Mouse (Mus musculus): ENCODE measurements around the gene Mfrp. TPM values are rescaled to one million over a fixed set of nuclear protein-coding genes. Genes with fewer than 3 reads are reported as not detected.

Gene Mfrp
- polyA plus RNA-seq (2017; shearing (Covaris generic)), result under 1 TPM in 1 of 2 experiments, not detected in 1; 0.86 TPM

DNA sequence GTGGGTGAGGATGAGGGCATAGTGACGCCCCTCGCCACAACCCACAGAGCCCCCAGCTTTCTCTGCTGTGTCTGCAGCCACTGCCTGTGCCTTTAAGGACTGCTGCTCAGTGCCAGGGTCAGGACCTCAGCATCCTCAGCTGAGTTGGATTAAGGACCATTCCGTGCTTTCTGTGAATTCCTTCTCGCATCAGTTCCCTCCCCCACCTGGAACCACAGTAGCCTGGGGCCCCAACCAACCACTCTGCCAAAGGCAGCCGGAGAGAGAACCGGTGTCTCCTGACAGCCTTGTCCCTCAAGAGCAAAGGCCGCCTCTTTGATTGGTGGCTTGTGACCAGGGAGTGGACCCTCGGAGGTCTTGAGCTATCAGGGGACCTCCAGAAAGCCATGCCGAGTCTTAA is at the start of gene Mfrp:
Gene Mfrp (plus strand): TSS at position 240 of the 400 bp plus-strand sequence.

DNA sequence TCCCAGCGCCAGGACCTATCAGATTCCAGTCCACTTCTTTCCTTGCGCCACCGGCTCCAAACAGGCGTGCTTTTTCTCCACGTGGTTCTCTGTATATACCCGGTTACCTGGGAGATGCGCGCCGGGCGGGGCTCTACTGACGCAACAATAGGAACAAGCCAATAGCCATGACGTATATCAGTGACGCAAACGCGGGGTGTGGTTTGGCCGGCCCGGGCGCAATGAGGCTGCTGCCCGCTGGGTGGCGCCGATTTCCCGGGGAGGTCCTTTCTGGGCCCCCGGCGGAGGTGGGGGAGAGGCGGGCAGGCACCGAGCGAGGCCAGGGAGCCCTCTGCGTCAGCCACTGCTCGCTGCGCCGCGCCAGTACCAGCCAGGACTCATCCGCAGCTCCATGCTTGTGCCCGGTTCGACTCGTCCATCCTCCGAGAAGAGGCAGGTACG is 34.7 kb upstream of the Mfrp start, which contains the start of gene Usp2:
Gene Usp2 (plus strand): TSS at position 237 of the 441 bp plus-strand sequence.

DNA sequence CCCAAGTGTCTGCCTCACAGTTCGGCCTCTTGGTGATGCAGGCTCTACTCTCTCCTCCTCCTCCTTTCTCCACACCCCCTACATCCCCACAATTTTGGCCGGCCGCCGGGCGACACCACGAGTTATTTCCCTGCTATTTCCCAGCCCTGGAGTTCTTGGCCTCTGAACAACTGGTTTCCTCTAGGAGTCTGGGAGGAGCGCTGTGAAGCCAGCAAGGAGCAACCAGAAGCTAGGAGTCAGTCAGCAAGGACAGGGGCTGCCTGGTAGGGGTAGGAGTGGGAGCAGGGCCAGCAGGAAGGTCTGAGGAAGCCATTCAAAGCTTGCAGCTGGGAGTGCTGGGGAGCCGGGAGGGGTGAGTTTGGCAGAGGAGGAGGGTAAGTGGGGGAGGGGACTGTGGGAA is 5.6 kb downstream of the Mfrp start, which contains the start of gene C1qtnf5:
Gene C1qtnf5 (plus strand): TSS at position 136 of the 400 bp plus-strand sequence.

DNA sequence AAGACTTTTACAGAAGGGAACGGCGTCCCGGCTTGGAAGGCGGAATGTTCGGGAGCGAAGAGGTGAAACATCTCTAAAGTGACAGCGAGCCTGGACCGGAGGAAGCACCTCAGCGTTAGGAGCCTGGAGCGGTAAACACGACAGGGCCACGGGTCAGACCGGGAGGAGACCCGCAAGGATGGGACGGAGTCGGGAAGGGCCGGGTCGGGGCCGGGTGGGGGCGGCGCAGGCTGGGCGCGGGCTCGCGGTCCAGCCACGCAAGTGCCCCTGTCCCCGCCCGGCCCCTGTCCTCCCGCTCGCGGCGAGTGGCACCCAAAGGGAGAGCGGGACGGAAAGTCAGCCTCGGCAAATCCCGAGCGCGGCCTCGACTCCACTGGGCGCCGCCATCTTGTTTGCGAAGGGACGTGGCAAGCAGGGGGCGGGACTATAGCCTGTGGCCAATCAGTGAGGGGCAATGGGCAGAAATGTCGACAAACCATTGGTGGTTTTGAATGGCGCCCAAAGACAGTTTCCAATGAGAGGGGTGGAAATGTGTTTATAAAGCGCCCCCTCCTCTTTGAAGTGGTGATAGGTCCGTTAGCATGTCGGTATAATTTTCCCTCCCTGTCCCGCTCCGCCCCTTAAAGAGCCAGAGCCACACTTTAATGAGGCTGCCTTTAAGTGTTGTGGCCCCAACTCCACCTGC is 11.7 kb downstream of the Mfrp start, which contains the start of the genes Gm49380 and Rnf26:
Gene Gm49380 (minus strand): TSS at position 396 of the 685 bp plus-strand sequence.
Gene Rnf26 (minus strand): TSS at position 413 of the 685 bp plus-strand sequence.

DNA sequence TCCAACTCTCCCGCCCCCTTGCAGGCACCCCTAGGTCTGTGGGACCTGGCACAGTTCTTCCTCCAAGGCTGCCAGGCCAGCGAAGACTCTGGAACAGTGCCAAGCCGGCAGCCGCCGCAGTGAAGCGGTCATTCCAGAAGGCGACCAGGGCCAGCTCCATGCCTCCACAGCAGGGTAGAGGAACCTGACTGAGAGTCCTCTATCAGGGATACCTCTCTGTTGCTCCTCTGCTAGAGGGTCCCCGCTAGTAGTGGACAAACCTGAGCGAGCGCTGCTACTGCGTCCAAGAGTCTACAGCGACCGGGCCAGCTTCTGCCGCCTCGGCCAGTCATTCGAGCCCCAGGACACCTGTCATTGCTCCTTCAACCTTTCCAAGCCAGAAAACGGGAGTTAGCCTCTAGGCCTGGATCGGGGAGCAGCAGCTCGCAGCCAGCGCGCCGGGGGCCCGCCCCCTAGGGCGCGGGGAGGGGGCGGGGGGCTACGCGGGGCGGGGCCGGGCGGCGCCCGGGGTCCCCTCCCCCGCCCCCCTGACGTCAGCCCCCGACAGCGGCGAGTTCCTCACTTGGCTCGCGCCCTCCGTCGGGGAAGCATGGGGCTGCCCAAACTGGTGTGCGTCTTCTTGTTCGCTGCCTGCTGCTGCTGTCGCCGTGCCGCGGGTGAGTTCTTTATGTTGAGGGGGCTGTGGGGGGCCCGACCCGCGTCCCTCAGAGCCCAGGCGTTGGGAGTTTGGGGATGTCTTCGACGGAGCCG is 32.7 kb downstream of the Mfrp start, which contains the start of gene Mcam:
Gene Mcam (plus strand): TSS at position 369 of the 750 bp plus-strand sequence.

Other genes starting within 250 kb of the Mfrp start
- gene Thy1, start 58.3 kb upstream of the Mfrp start, polyA plus RNA-seq (2017; shearing (Covaris generic)), result 100 to 1,000 TPM; 133 to 149 TPM
- 1 to 10 TPM; 6.0 to 9.6 TPM for gene Usp2, start 34.7 kb upstream of the Mfrp start, polyA plus RNA-seq (2017; shearing (Covaris generic))
- gene C1qtnf5, start 5.5 kb downstream of the Mfrp start, polyA plus RNA-seq (2017; shearing (Covaris generic)), result not detected
- under 1 TPM in 1 of 2 experiments, not detected in 1; 0.12 TPM for gene Gm49380, start 11.8 kb downstream of the Mfrp start, polyA plus RNA-seq (2017; shearing (Covaris generic))
- 10 to 100 TPM; 24.5 to 37.9 TPM for gene Rnf26, start 11.8 kb downstream of the Mfrp start, polyA plus RNA-seq (2017; shearing (Covaris generic))
- gene Mcam, start 32.7 kb downstream of the Mfrp start, polyA plus RNA-seq (2017; shearing (Covaris generic)), result under 1 TPM in 1 of 2 experiments, not detected in 1; 0.75 TPM
- 10 to 100 TPM; 26.8 to 44.8 TPM for gene Cbl, start 132.3 kb downstream of the Mfrp start, polyA plus RNA-seq (2017; shearing (Covaris generic))
- gene Ccdc153, start 138.9 kb downstream of the Mfrp start, polyA plus RNA-seq (2017; shearing (Covaris generic)), result not detected
- gene Pdzd3, start 149.7 kb downstream of the Mfrp start, polyA plus RNA-seq (2017; shearing (Covaris generic)), result under 1 TPM in 1 of 2 experiments, not detected in 1; 0.52 TPM
- gene Nlrx1, start 166.9 kb downstream of the Mfrp start, polyA plus RNA-seq (2017; shearing (Covaris generic)), result 10 to 100 TPM; 11.3 to 16.4 TPM
- gene Abcg4, start 186.9 kb downstream of the Mfrp start, polyA plus RNA-seq (2017; shearing (Covaris generic)), result 1 to 10 TPM in 1 of 2 experiments, not detected in 1; 1.8 TPM
- 10 to 100 TPM; 23.9 to 26.8 TPM for gene Hinfp, start 203.9 kb downstream of the Mfrp start, polyA plus RNA-seq (2017; shearing (Covaris generic))
- gene C2cd2l, start 218.6 kb downstream of the Mfrp start, polyA plus RNA-seq (2017; shearing (Covaris generic)), result 10 to 100 TPM; 14.2 to 23.6 TPM
- 10 to 100 TPM; 22.6 to 23.7 TPM for gene Dpagt1, start 224.3 kb downstream of the Mfrp start, polyA plus RNA-seq (2017; shearing (Covaris generic))
- 10 to 100 TPM; 65.6 to 69.5 TPM for gene H2afx, start 233.0 kb downstream of the Mfrp start, polyA plus RNA-seq (2017; shearing (Covaris generic))
- 10 to 100 TPM; 30.2 to 35.7 TPM for gene Hmbs, start 242.5 kb downstream of the Mfrp start, polyA plus RNA-seq (2017; shearing (Covaris generic))

Measured in inflammation-experienced regulatory T-cells (primary cell).